Mouse (Mus musculus): ENCODE data around the gene Prokr2.
"Not testable (repeated sequence)": the region's sequence is repeated elsewhere in the genome, so short reads cannot be mapped to it uniquely, and the experiment has no call there.

Gene Prokr2

GRCm38 (mm10) chr2:132341293-132341692 is 44.0 kb downstream of the Prokr2 start:
- no peak for DNase-seq (ENCODE audit: low spot score in 2 of 2)

- DNase-seq (ENCODE audit: low spot score in 2 of 2) = no peak
Observed at GRCm38 (mm10) chr2:132340350-132340749, 44.9 kb downstream of the Prokr2 start.

- DNase-seq (ENCODE audit: low spot score in 2 of 2) = no peak
Observed at GRCm38 (mm10) chr2:132337202-132337601, 48.0 kb downstream of the Prokr2 start.

GRCm38 (mm10) chr2:132323541-132323940 is 61.7 kb downstream of the Prokr2 start:
- DNase-seq (ENCODE audit: low spot score in 2 of 2) = no peak

GRCm38 (mm10) chr2:132320516-132320915 is 64.7 kb downstream of the Prokr2 start:
- no peak for DNase-seq (ENCODE audit: low spot score in 2 of 2)

- DNase-seq (ENCODE audit: low spot score in 2 of 2) = no peak
Observed at GRCm38 (mm10) chr2:132317178-132317577, 68.1 kb downstream of the Prokr2 start.

GRCm38 (mm10) chr2:132316041-132316808 is 69.0 kb downstream of the Prokr2 start:
- peak; percentile 64 to 79 for DNase-seq (ENCODE audit: low spot score in 2 of 2)

GRCm38 (mm10) chr2:132314057-132314456 is 71.2 kb downstream of the Prokr2 start:
- not testable (repeated sequence) for DNase-seq (ENCODE audit: low spot score in 2 of 2)

- DNase-seq (ENCODE audit: low spot score in 2 of 2) = no peak
Observed at GRCm38 (mm10) chr2:132313568-132313967, 71.7 kb downstream of the Prokr2 start.

- no peak for DNase-seq (ENCODE audit: low spot score in 2 of 2)
Observed at GRCm38 (mm10) chr2:132312616-132313015, 72.6 kb downstream of the Prokr2 start.

GRCm38 (mm10) chr2:132309398-132309930 is 75.8 kb downstream of the Prokr2 start:
- DNase-seq (ENCODE audit: low spot score in 2 of 2) = no peak

GRCm38 (mm10) chr2:132308829-132309228 is 76.4 kb downstream of the Prokr2 start:
- no peak for DNase-seq (ENCODE audit: low spot score in 2 of 2)

GRCm38 (mm10) chr2:132307213-132307843 is 77.9 kb downstream of the Prokr2 start:
- no peak for DNase-seq (ENCODE audit: low spot score in 2 of 2)

GRCm38 (mm10) chr2:132305988-132306387 is 79.3 kb downstream of the Prokr2 start:
- no peak for DNase-seq (ENCODE audit: low spot score in 2 of 2)

GRCm38 (mm10) chr2:132305165-132305564 is 80.1 kb downstream of the Prokr2 start:
- no peak for DNase-seq (ENCODE audit: low spot score in 2 of 2)

- DNase-seq (ENCODE audit: low spot score in 2 of 2) = no peak
Observed at GRCm38 (mm10) chr2:132301436-132301835, 83.8 kb downstream of the Prokr2 start.

- DNase-seq (ENCODE audit: low spot score in 2 of 2) = no peak
Observed at GRCm38 (mm10) chr2:132298250-132298649, 87.0 kb downstream of the Prokr2 start.

- DNase-seq (ENCODE audit: low spot score in 2 of 2) = no peak
Observed at GRCm38 (mm10) chr2:132293694-132294450, 91.4 kb downstream of the Prokr2 start.

- DNase-seq (ENCODE audit: low spot score in 2 of 2) = peak in 1 of 2 experiments; percentile 58
Observed at GRCm38 (mm10) chr2:132292083-132292482, 93.2 kb downstream of the Prokr2 start.

- DNase-seq (ENCODE audit: low spot score in 2 of 2) = no peak
Observed at GRCm38 (mm10) chr2:132291265-132291664, 94.0 kb downstream of the Prokr2 start.

- no peak for DNase-seq (ENCODE audit: low spot score in 2 of 2)
Observed at GRCm38 (mm10) chr2:132290808-132291207, 94.4 kb downstream of the Prokr2 start.

GRCm38 (mm10) chr2:132289213-132289612 is 96.0 kb downstream of the Prokr2 start:
- not testable (repeated sequence) for DNase-seq (ENCODE audit: low spot score in 2 of 2)
